Mouse (Mus musculus) forebrain, postnatal 0 days (tissue): ENCODE data around the gene Dact3. TPM values are rescaled to one million over a fixed set of nuclear protein-coding genes. Genes with fewer than 3 reads are reported as not detected.

Experiments
- ATAC-seq: fragments of 200-750 bp; cut with Nextera tagmentation; 2 replicates; pipeline ENCODE4 v1.8.0; 2017; ENCODE audit warnings: mild to moderate bottlenecking, moderate library complexity
- DNase-seq: peaks from one replicate; pipeline ENCODE4 v3.0.0-alpha.2; 2015
- H3K27ac ChIP-seq: fragments of 300-500 bp; sonication (generic); 2 replicates; pipeline ENCODE4 v1.5.1; 2014; ENCODE audit warnings: low read depth, mild to moderate bottlenecking, antibody characterized with exemption, low read length, moderate library complexity, mixed read lengths
- H3K27me3 ChIP-seq: fragments of 300-500 bp; sonication (generic); 2 replicates; pipeline ENCODE4 v1.6.1; 2014; ENCODE audit warnings: mild to moderate bottlenecking, low read length, mixed read lengths; ENCODE audit not compliant: insufficient read depth
- H3K36me3 ChIP-seq: fragments of 300-500 bp; sonication (generic); 2 replicates; pipeline ENCODE4 v1.6.1; 2014; ENCODE audit warnings: mild to moderate bottlenecking, moderate library complexity; ENCODE audit not compliant: insufficient read depth
- H3K4me1 ChIP-seq: fragments of 300-500 bp; sonication (generic); 2 replicates; pipeline ENCODE4 v1.6.1; 2014; ENCODE audit warnings: antibody characterized with exemption; ENCODE audit not compliant: insufficient read depth
- H3K4me2 ChIP-seq: fragments of 300-500 bp; sonication (generic); 2 replicates; pipeline ENCODE4 v1.6.1; 2014; ENCODE audit warnings: low read depth, mild to moderate bottlenecking, moderate library complexity
- H3K4me3 ChIP-seq: fragments of 300-500 bp; sonication (generic); 2 replicates; pipeline ENCODE4 v1.5.1; 2014; ENCODE audit warnings: low read depth, low read length, mixed read lengths
- H3K9ac ChIP-seq: fragments of 300-500 bp; sonication (generic); 2 replicates; pipeline ENCODE4 v1.6.1; 2014; ENCODE audit warnings: mild to moderate bottlenecking
- H3K9me3 ChIP-seq: fragments of 300-500 bp; sonication (generic); 2 replicates; pipeline ENCODE4 v1.6.1; 2016; ENCODE audit warnings: low read length
- CTCF ChIP-seq: sonication (generic); IDR thresholded peaks from 2 replicates; pipeline ENCODE4 v1.5.1; 2016; ENCODE audit warnings: antibody characterized with exemption, control low read depth, low read depth
- WGBS: fragments of 180-500 bp; shearing (Covaris S2); extraction: QIAGEN DNeasy Blood & Tissue Kit; methylation state at CpG from one replicate; pipeline ENCODE4 v1.1.7; 2014; 5-methylcytosine and 5-hydroxymethylcytosine counted together
- polyA plus RNA-seq: library from polyadenylated mRNA; unstranded; fragments of >200 nt; fragmentation: Nextera tagmentation; extraction: Ambion mirVana; gene quantifications from 2 replicates; pipeline ENCODE4 v1.2.1, GENCODE M21; 2015
- total RNA-seq: library from RNA; depleted of rRNA; stranded (reverse); fragments of >200 nt; gene quantifications from 2 replicates; pipeline ENCODE4 v1.2.3, GENCODE M21; 2014

Gene Dact3
- total and polyA plus RNA-seq, 2 experiments from 2014 or later = 8.6 to 69.0 TPM

GRCm38 (mm10) chr7:16839427-16840108 lies 35.5 kb upstream of the Dact3 start:
- no peak for DNase-seq
- no peaks in the 10 kb centered on the region for H3K9me3 ChIP-seq
- H3K27ac ChIP-seq = no peak overlapping the region
- no peaks in the 10 kb centered on the region for H3K27me3 ChIP-seq
- TF ChIP-seq CTCF = no peak
- no peaks in the 10 kb centered on the region for H3K4me1 ChIP-seq
- H3K4me3 ChIP-seq = no peak overlapping the region
- no peak for ATAC-seq
- no peak overlapping the region for H3K4me2 ChIP-seq
- WGBS = 94% methylated on average over 12 of the region's 12 CpGs
- peaks cover 55% of the 10 kb centered on the region for H3K36me3 ChIP-seq
- H3K9ac ChIP-seq = no peak overlapping the region

- Histone ChIP-seq H3K9me3 (no peaks in the 10 kb centered on the region), H3K4me1 (no peaks in the 10 kb centered on the region), H3K4me3 (no peak overlapping the region), H3K36me3 (peaks cover 50% of the 10 kb centered on the region), H3K27me3 (no peaks in the 10 kb centered on the region), H3K9ac (no peak overlapping the region), H3K4me2 (no peak overlapping the region), H3K27ac (no peak overlapping the region)
- TF ChIP-seq CTCF = no peak
- DNase-seq (no peak), ATAC-seq (no peak)
- 91% methylated on average over 2 of the region's 2 CpGs for WGBS
Measured at GRCm38 (mm10) chr7:16840109-16840491, 35.0 kb upstream of the Dact3 start.

DNA sequence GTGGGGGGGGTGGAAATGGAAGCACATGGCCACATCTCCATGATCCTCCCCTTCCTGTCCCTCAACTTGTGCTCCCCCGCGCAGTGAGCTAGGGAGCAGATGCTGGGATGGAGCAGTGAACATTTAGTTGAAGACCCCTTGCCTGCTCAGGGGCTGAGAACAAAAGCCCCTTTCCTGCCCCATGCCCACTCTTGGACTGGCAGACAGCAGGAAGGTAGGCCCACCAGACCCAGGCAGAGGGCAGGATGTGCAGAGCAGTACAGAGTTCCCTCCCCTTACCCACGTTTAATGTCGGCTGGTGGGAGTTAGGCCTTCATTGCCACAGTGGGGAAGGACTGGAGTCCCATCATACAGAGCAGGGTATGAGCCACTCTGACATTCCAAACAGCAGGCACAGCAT lies 34.0 kb upstream of the Dact3 start:
- no peak overlapping the region for H3K4me3 ChIP-seq
- ATAC-seq = no peak
- no peak overlapping the region for H3K27ac ChIP-seq
- WGBS = 77% methylated on average over 4 of the region's 4 CpGs
- DNase-seq = no peak
- no peaks in the 10 kb centered on the region for H3K9me3 ChIP-seq
- H3K9ac ChIP-seq = no peak overlapping the region
- no peaks in the 10 kb centered on the region for H3K4me1 ChIP-seq
- H3K27me3 ChIP-seq = no peaks in the 10 kb centered on the region
- peaks cover 50% of the 10 kb centered on the region for H3K36me3 ChIP-seq
- TF ChIP-seq CTCF = no peak
- no peak overlapping the region for H3K4me2 ChIP-seq

DNA sequence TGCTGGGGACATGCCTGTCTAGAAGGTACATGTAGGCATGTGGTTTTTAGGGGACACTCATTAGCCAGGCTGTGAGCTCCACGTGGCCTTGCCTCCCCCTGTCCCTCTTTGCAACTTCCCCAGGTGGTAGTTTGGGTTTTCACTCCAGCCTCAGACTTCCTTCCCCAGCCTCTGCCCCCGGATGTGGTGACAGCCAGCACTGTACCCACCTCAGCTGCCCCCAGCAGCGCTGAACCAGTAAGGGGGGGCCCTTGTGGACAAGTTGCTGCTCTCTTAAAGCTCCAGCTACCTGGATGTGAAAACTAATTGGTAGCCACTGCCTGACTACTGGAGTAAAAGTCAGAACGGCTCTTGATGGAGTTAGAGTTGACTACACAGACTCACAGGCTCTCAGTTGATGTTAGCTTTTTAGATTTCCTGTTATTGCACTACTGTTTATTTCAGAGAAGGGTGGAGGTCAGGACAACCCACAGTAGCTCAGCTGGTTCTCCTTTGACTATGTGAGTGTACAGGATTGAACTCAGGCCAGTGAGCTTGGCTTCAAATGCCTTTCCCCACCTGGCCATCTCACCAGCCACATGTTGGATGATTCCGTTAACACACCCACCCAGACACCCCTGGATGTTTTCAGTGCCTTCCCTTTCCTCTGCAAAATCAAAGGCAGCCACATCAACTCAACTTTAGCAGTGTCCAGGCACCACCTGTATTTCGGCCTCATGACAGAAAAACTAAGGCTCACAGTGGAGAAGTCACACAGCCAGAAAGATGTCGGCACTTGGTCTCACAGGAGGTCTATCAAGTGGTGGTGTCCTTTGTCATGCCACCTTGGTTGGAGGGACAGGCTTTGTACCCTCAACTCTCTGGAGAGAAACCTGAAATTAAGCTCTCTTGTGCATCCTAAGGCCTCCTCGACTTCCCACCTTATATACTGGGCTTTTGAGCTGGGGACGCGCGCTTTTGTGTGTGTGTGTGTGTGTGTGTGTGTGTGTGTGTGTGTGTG lies 33.3 kb upstream of the Dact3 start:
- no peaks in the 10 kb centered on the region for H3K27me3 ChIP-seq
- ATAC-seq = peak; percentile 6
- H3K4me3 ChIP-seq = peak overlapping the region; percentile 62; the same call in 1 of the 2 replicates
- no peak for TF ChIP-seq CTCF
- no peak for DNase-seq
- no peaks in the 10 kb centered on the region for H3K9me3 ChIP-seq
- H3K4me1 ChIP-seq = no peaks in the 10 kb centered on the region
- H3K36me3 ChIP-seq = peaks cover 46% of the 10 kb centered on the region
- H3K9ac ChIP-seq = no peak overlapping the region
- H3K4me2 ChIP-seq = peak overlapping the region; percentile 95
- 44% methylated on average over 11 of the region's 11 CpGs for WGBS
- peak overlapping the region; percentile 15; the same call in 1 of the 2 replicates for H3K27ac ChIP-seq

- no peaks in the 10 kb centered on the region for H3K27me3 ChIP-seq
- DNase-seq (peak; percentile 90), ATAC-seq (peak; percentile 95)
- no peak for TF ChIP-seq CTCF
- H3K9me3 ChIP-seq = no peaks in the 10 kb centered on the region
- no peaks in the 10 kb centered on the region for H3K4me1 ChIP-seq
- 2% methylated on average over 32 of the region's 32 CpGs for WGBS
- H3K4me2 ChIP-seq = peak within 1 kb of the TSS; percentile 95
- H3K9ac ChIP-seq = peak within 1 kb of the TSS; percentile 61
- H3K36me3 ChIP-seq = peaks cover 38% of the 10 kb centered on the region
- peak within 1 kb of the TSS; percentile 29; the same call in 1 of the 2 replicates for H3K27ac ChIP-seq
- peak within 1 kb of the TSS; percentile 62 for H3K4me3 ChIP-seq
Measured at GRCm38 (mm10) chr7:16842645-16843063, 32.5 kb upstream of the Dact3 start, which contains the start of gene Prkd2. Prkd2 (plus strand) TSS chr7:16842902.

DNA sequence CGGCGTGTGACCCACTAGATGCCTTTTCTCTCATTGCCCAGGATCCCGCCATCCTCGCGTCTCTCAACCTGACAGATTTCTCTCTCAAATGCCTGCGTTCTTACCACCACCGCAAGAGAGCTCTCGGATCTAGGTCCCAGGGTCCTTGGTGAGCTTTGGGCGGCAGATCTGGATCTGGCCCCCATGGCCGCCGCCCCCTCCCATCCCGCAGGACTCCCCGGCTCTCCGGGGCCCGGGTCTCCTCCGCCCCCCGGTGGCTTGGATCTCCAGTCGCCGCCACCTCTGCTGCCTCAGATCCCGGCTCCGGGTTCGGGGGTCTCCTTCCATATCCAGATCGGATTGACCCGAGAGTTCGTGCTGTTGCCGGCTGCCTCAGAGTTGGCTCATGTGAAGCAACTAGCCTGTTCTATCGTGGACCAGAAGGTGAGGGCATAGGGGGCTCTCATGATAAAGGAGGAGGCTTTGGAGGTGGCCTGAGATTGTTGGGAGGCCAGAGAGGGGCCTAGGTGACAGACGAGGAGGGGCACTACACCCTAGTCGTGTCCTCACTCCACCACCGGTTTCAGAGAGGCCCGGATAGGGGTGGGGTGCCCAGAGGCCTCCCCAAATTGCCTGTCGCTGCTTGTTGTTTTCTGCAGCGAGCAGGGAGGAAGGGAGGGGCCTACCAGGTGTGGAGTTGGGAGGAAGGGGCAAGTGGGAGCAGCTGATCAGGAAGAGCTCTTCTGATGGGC lies 31.5 kb upstream of the Dact3 start:
- no peak for TF ChIP-seq CTCF
- H3K4me3 ChIP-seq = peak overlapping the region; percentile 62
- peak overlapping the region; percentile 61 for H3K9ac ChIP-seq
- peak overlapping the region; percentile 95 for H3K4me2 ChIP-seq
- H3K36me3 ChIP-seq = peaks cover 28% of the 10 kb centered on the region
- under 1% methylated on average over 33 of the region's 33 CpGs for WGBS
- H3K27ac ChIP-seq = 0 out of 2 replicates have a peak overlapping the region, but pooled peaks have one; percentile 10
- H3K4me1 ChIP-seq = no peaks in the 10 kb centered on the region
- ATAC-seq (no peak), DNase-seq (peak; percentile 24)
- H3K9me3 ChIP-seq = no peaks in the 10 kb centered on the region
- no peaks in the 10 kb centered on the region for H3K27me3 ChIP-seq
